Mouse (Mus musculus) C2C12 (cell line): ENCODE data around the gene Rrn3.

Experiments used
- CEBPB ChIP-seq: IDR thresholded peaks from one replicate; pipeline ENCODE4 v1.6.1; 2011; ENCODE audit warnings: low read depth, mild to moderate bottlenecking, control low read depth, moderate library complexity
- CTCF ChIP-seq: IDR thresholded peaks from one replicate; pipeline ENCODE4 v1.5.1; 2011; ENCODE audit not compliant: control insufficient read depth, insufficient read depth, insufficient read length
- MAX ChIP-seq: IDR thresholded peaks from one replicate; pipeline ENCODE4 v1.6.1; 2011; ENCODE audit warnings: mild to moderate bottlenecking, control low read depth

DNA sequence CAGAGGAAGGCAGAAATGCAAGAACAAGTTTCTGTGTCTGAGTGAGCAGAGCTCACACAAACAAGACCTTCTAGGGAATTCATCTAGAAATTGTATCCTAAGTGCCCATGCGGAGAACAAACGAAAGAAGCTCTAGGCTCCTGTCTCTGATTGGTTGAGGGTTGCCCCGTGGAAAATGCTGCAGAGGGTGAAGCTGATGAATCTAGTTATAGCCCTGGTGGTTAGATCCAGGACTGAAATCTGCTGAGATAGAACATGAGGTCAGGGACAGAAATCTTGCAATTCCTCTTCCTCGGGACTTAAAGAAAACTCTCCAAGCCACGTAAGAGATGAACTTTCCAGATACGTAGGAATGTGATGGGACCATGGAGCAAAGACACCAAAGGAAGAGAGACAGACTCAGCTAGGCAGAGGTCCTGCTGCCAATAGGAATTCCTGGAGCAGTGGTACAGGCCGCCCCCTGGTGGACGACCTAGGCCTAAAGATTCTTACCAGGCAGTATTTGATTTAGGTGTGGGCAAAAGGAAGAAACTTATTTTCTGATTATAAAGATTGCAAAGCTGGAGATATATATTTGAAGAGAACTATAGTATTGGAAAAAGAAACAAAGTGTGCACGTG lies 46.9 kb upstream of the Rrn3 start:
- TF ChIP-seq CEBPB: no peak
- peak; percentile 48 for TF ChIP-seq CTCF
- TF ChIP-seq MAX: no peak
